ENCODE assay signal across 25 mouse cellular contexts in the genomic region with DNA sequence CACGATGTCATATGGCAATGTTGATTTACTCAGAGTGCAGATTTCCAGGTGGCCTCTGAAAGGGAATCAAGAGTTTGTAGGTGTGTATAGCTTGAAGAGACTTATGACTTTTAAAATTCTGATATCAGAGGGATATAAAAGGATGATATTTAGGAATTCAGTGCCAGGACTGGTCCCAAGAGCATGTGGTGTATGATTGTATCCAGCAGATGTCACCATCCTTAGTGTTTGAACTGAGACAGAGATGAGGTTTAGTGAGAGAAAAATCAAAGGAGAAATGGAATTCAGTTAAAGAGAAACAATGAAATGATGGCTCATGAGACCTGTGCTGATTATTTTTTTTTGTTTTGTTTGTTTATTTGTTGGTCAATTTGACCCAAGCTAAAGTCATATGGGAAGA.
"Had no signal": no experiment of that assay in that cellular context is flagged by ENCODE, and none has a peak within 500 bp of the region (broad histone marks: within the 10 kb centered on the region; RNA-seq: fewer than 3 reads in every experiment).

No protein-coding gene starts in this region.

- H3K9me3 ChIP-seq: heart, embryonic 10.5 days; heart, embryonic 12.5 days; hindbrain, embryonic 10.5 days; hindbrain, embryonic 12.5 days; limb, embryonic 10.5 days; limb, embryonic 12.5 days; liver, embryonic 13.5 days; liver, embryonic 15.5 days had no signal

- H3K27ac ChIP-seq: heart, adult 2 months; heart, embryonic 10.5 days; hindbrain, embryonic 10.5 days; hindbrain, embryonic 12.5 days; hindbrain, embryonic 14.5 days; limb, embryonic 10.5 days; limb, embryonic 12.5 days; liver, embryonic 13.5 days; liver, embryonic 15.5 days had no signal

- ATAC-seq: forebrain, postnatal 0 days; hindbrain, embryonic 16.5 days; inflammation-experienced regulatory T-cells, adult 6 months; intestine, embryonic 16.5 days had no signal

- H3K9ac ChIP-seq: forebrain, postnatal 0 days; heart, embryonic 12.5 days; hindbrain, embryonic 12.5 days; hindbrain, embryonic 14.5 days; limb, embryonic 12.5 days; liver, embryonic 13.5 days; liver, embryonic 15.5 days had no signal

- H3K4me1 ChIP-seq: heart, embryonic 10.5 days; heart, embryonic 12.5 days; hindbrain, embryonic 10.5 days; hindbrain, embryonic 12.5 days; limb, embryonic 10.5 days; limb, embryonic 12.5 days; liver, embryonic 13.5 days; liver, embryonic 15.5 days had no signal

- H3K4me3 ChIP-seq: heart, adult 2 months; heart, embryonic 10.5 days; heart, embryonic 12.5 days; hindbrain, embryonic 10.5 days; hindbrain, embryonic 12.5 days; limb, embryonic 10.5 days; limb, embryonic 12.5 days; liver, embryonic 13.5 days; liver, embryonic 15.5 days had no signal

- H3K36me3 ChIP-seq: heart, embryonic 10.5 days; heart, embryonic 12.5 days; hindbrain, embryonic 10.5 days; hindbrain, embryonic 12.5 days; limb, embryonic 10.5 days; limb, embryonic 12.5 days; liver, embryonic 13.5 days; liver, embryonic 15.5 days had no signal

- H3K4me2 ChIP-seq: heart, embryonic 12.5 days; hindbrain, embryonic 12.5 days; hindbrain, embryonic 14.5 days; limb, embryonic 12.5 days; liver, embryonic 11.5 days; liver, embryonic 13.5 days; liver, embryonic 15.5 days had no signal

- DNase-seq: forebrain, postnatal 0 days; gastrocnemius, postnatal 14 days; gastrocnemius, postnatal 36 days; heart, adult 11 months; heart, adult 2 months; heart, postnatal 10 days; heart, postnatal 4 days; kidney, adult 18-20 months; kidney, adult 8-10 months; kidney, postnatal 14 days; kidney, postnatal 4 days; liver; liver, embryonic 13.5 days had no signal

- H3K27me3 ChIP-seq: heart, embryonic 12.5 days; hindbrain, embryonic 12.5 days; limb, embryonic 12.5 days; liver, embryonic 13.5 days; liver, embryonic 15.5 days had no signal
